ENCODE assay signal across 8 mouse cellular contexts in genomic region chr11:120240206-120240605, GRCm38 (mm10). TPM values are rescaled to one million over a fixed set of nuclear protein-coding genes. Genes with fewer than 3 reads are reported as not detected.
DNase-seq lines count a peak whose midpoint lies in the region; ATAC-seq and TF ChIP-seq lines count a peak whose summit lies in the region.

No protein-coding gene starts in this region.

- peaks cover 81% of the 10 kb centered on the region for H3K4me1 ChIP-seq in E14TG2a.4 (replicated peaks; ENCODE audit: low read depth, low read length)
- H3K4me1 ChIP-seq in forebrain, embryonic 16.5 days (replicated peaks; ENCODE audit: control insufficient read depth, insufficient read depth, low read length) = peaks cover 58% of the 10 kb centered on the region
- H3K4me1 ChIP-seq in lung, embryonic 14.5 days (ENCODE audit: insufficient read depth) = peaks cover 54% of the 10 kb centered on the region
- H3K4me1 ChIP-seq in thymus, adult 2 months (replicated peaks; ENCODE audit: control insufficient read depth, insufficient read depth, low read length) = peaks cover 21% of the 10 kb centered on the region

- peak overlapping the region; percentile 97 for H3K4me2 ChIP-seq in forebrain, embryonic 16.5 days (ENCODE audit: low read length)
- H3K4me2 ChIP-seq in lung, embryonic 14.5 days = peak overlapping the region; percentile 99

- peaks cover 24% of the 10 kb centered on the region for H3K27me3 ChIP-seq in E14TG2a.4 (ENCODE audit: insufficient read depth, low read length)
- no peaks in the 10 kb centered on the region for H3K27me3 ChIP-seq in forebrain, embryonic 16.5 days (replicated peaks; ENCODE audit: control insufficient read depth, insufficient read depth, low read length)
- H3K27me3 ChIP-seq in lung, embryonic 14.5 days (ENCODE audit: insufficient read depth, low read length) = no peaks in the 10 kb centered on the region
- no peaks in the 10 kb centered on the region; the same call in 1 of the 2 replicates for H3K27me3 ChIP-seq in thymus, adult 2 months (ENCODE audit: control insufficient read depth, insufficient read depth, low read length)

- H3K4me3 ChIP-seq in E14TG2a.4 (replicated peaks; ENCODE audit: low read length) = peak overlapping the region; percentile 66
- peak overlapping the region; percentile 68 for H3K4me3 ChIP-seq in forebrain, embryonic 16.5 days (replicated peaks; ENCODE audit: low read length)
- H3K4me3 ChIP-seq in lung, embryonic 14.5 days (ENCODE audit: low read depth, low read length) = peak overlapping the region; percentile 28
- H3K4me3 ChIP-seq in thymus, adult 2 months (ENCODE audit: control insufficient read depth, insufficient read depth, low read length) = no peak overlapping the region

- peak overlapping the region; percentile 91 for H3K9ac ChIP-seq in forebrain, embryonic 16.5 days (replicated peaks; ENCODE audit: low read depth, low read length)
- H3K9ac ChIP-seq in lung, embryonic 14.5 days = peak overlapping the region; percentile 100

- peak overlapping the region; percentile 75 for H3K27ac ChIP-seq in forebrain, embryonic 16.5 days (ENCODE audit: low read length)
- peak overlapping the region; percentile 96 for H3K27ac ChIP-seq in lung, embryonic 14.5 days (ENCODE audit: low read depth)
- no peak overlapping the region for H3K27ac ChIP-seq in thymus, adult 2 months (ENCODE audit: control insufficient read depth, insufficient read depth, low read length)

- ATAC-seq in forebrain, embryonic 16.5 days = peak; percentile 37
- ATAC-seq in lung, embryonic 14.5 days (ENCODE audit: insufficient read depth) = peak; percentile 76

- TF ChIP-seq CTCF in E14TG2a.4 (conservative IDR thresholded peaks at IDR 0.05; ENCODE audit: low read length) = no peak
- peak; percentile 42 for TF ChIP-seq CTCF in lung, embryonic 14.5 days (IDR thresholded peaks at IDR 0.05; ENCODE audit: low read depth)
- TF ChIP-seq CTCF in thymus, adult 2 months (IDR thresholded peaks at IDR 0.05; ENCODE audit: borderline replicate concordance, control insufficient read depth, extremely low read depth, insufficient read depth, low read length, poor library complexity) = no peak

- WGBS in forebrain, embryonic 16.5 days = 0% methylated on average over 10 of the region's 10 CpGs
- WGBS in lung, embryonic 14.5 days = 2% methylated on average over 10 of the region's 10 CpGs
- 77% methylated on average over 10 of the region's 10 CpGs for WGBS in thymus, adult 2 months

- TF ChIP-seq POLR2A in thymus, adult 2 months (IDR thresholded peaks at IDR 0.05; ENCODE audit: control insufficient read depth, extremely low read depth, insufficient read depth, low read length, poor library complexity) = no peak

- DNase-seq in brain, adult 2 months (ENCODE audit: low read depth, low spot score) = peak; percentile 85
- peak; percentile 86 to 88 for DNase-seq in heart, postnatal 14 days
- DNase-seq in kidney, postnatal 4 days = peak; percentile 91 to 95
- peak; percentile 94 for DNase-seq in lung, embryonic 14.5 days
- peak; percentile 92 for DNase-seq in right cerebral cortex, postnatal 10 days (ENCODE audit: low spot score in 2 of 2)
- DNase-seq in thymus, adult 2 months = no peak

- intact Hi-C loops in heart, postnatal 14 days (cut with DNase I) = loop anchor here (2.0 kb wide), 1 partner anchor 21 kb away; no protein-coding TSS in a partner anchor

- H3K36me3 ChIP-seq in E14TG2a.4 (ENCODE audit: insufficient read depth, low read length) = peaks cover 11% of the 10 kb centered on the region
- H3K36me3 ChIP-seq in forebrain, embryonic 16.5 days (ENCODE audit: control insufficient read depth, insufficient read depth) = no peaks in the 10 kb centered on the region
- peaks cover 6% of the 10 kb centered on the region for H3K36me3 ChIP-seq in lung, embryonic 14.5 days (ENCODE audit: insufficient read depth)
- H3K36me3 ChIP-seq in thymus, adult 2 months (ENCODE audit: control insufficient read depth, insufficient read depth, low read length) = no peaks in the 10 kb centered on the region

- no peaks in the 10 kb centered on the region for H3K9me3 ChIP-seq in E14TG2a.4 (ENCODE audit: low read length)
- no peaks in the 10 kb centered on the region for H3K9me3 ChIP-seq in forebrain, embryonic 16.5 days (ENCODE audit: control insufficient read depth, low read length)
- H3K9me3 ChIP-seq in lung, embryonic 14.5 days (ENCODE audit: low read depth, low read length) = no peaks in the 10 kb centered on the region

RNA-seq across cellular contexts. Expression of gene Bahcc1, which starts 7.5 kb away (rescaled TPM):
- polyA plus RNA-seq in forebrain, embryonic 16.5 days (2015; fragmentation: Nextera tagmentation; extraction: Ambion mirVana) = 14.5 and 14.8 TPM in 2 replicates
- 10 to 100 TPM in 1 of 2 experiments, 1 to 10 TPM in 1; 7.8 to 10.0 TPM for total RNA-seq in heart, postnatal 14 days (2021)
- polyA plus RNA-seq in lung, embryonic 14.5 days (2014; fragmentation: Nextera tagmentation; extraction: Ambion mirVana) = 14.3 and 15.6 TPM in 2 replicates
- 11.0 and 15.1 TPM in 2 replicates for polyA plus RNA-seq in thymus, adult 2 months (2012; rRNA removed)
